ENCODE assay signal across 21 mouse cellular contexts in the genomic region with DNA sequence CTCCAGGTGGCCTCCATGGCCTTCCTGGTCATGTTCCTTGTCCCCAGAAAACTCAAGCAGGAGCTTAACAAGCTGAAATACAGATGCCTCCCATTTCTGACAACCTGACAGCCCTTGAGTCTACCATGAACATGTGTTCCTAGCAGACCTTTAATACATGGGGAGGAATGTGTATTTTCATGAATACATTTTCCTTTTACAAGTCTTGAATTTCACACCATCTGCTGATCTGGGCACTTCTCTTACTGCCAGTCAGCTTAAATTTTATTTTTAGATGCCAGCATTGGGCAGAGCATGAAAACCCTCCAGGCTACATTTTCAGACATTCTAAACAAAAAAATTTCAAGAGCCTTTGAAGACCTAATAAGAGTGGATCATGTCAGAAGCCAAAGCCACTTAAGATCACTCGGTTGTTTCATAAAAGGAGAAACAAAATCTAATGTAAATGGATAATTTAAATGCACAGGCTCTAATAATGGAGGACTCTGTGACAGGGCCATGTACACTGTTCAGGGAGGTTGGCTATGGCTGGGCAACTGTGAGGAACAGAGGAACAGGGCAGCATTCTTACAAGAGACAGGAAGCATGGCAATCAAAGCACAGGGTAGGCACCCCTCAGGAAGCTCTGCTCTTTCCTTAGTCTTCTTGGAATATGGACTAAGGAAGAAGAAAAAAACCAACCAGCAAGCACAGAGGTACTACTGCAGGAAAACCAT.
DNase-seq lines count a peak whose midpoint lies in the region; ATAC-seq lines count a peak whose summit lies in the region.
"Had no signal": no experiment of that assay in that cellular context is flagged by ENCODE, and none has a peak within 500 bp of the region (broad histone marks: within the 10 kb centered on the region; RNA-seq: fewer than 3 reads in every experiment).

No protein-coding gene starts in this region.

- H3K27ac ChIP-seq in forebrain, embryonic 15.5 days (replicated peaks) = peak overlapping the region; percentile 64
- H3K27ac ChIP-seq in forebrain, embryonic 10.5 days = no peak overlapping the region
- H3K27ac ChIP-seq: embryonic facial prominence, embryonic 13.5 days; heart, embryonic 13.5 days; hindbrain, embryonic 12.5 days; liver, embryonic 13.5 days; midbrain, embryonic 12.5 days; neural tube, embryonic 15.5 days; stomach, postnatal 0 days had no signal

- H3K4me3 ChIP-seq in forebrain, embryonic 15.5 days = no peak overlapping the region
- H3K4me3 ChIP-seq in forebrain, embryonic 10.5 days = no peak overlapping the region
- H3K4me3 ChIP-seq: embryonic facial prominence, embryonic 13.5 days; heart, embryonic 13.5 days; hindbrain, embryonic 12.5 days; liver, embryonic 13.5 days; midbrain, embryonic 12.5 days; neural tube, embryonic 15.5 days had no signal

- H3K4me2 ChIP-seq in forebrain, embryonic 15.5 days (replicated peaks) = no peak overlapping the region
- H3K4me2 ChIP-seq: embryonic facial prominence, embryonic 13.5 days; heart, embryonic 13.5 days; hindbrain, embryonic 12.5 days; liver, embryonic 13.5 days; midbrain, embryonic 12.5 days; neural tube, embryonic 15.5 days had no signal

- no peaks in the 10 kb centered on the region for H3K27me3 ChIP-seq in forebrain, embryonic 15.5 days
- H3K27me3 ChIP-seq in forebrain, embryonic 10.5 days (ENCODE audit: poor library complexity, severe bottlenecking) = no peaks in the 10 kb centered on the region
- H3K27me3 ChIP-seq: embryonic facial prominence, embryonic 13.5 days; heart, embryonic 13.5 days; hindbrain, embryonic 12.5 days; liver, embryonic 13.5 days; midbrain, embryonic 12.5 days; neural tube, embryonic 15.5 days had no signal

- H3K36me3 ChIP-seq in forebrain, embryonic 15.5 days = no peaks in the 10 kb centered on the region
- H3K36me3 ChIP-seq in forebrain, embryonic 10.5 days (replicated peaks) = no peaks in the 10 kb centered on the region
- H3K36me3 ChIP-seq: embryonic facial prominence, embryonic 13.5 days; heart, embryonic 13.5 days; hindbrain, embryonic 12.5 days; liver, embryonic 13.5 days; midbrain, embryonic 12.5 days; neural tube, embryonic 15.5 days had no signal

- H3K9ac ChIP-seq in forebrain, embryonic 15.5 days (replicated peaks) = no peak overlapping the region
- H3K9ac ChIP-seq: embryonic facial prominence, embryonic 13.5 days; heart, embryonic 13.5 days; hindbrain, embryonic 12.5 days; liver, embryonic 13.5 days; midbrain, embryonic 12.5 days; neural tube, embryonic 15.5 days had no signal

- no peak for DNase-seq in forebrain, embryonic 10.5 days (ENCODE audit: extremely low spot score, low spot score)
- peak; percentile 39 for DNase-seq in layer of hippocampus, adult 9-11 months
- DNase-seq in layer of hippocampus, adult 11-12 months (ENCODE audit: low spot score) = no peak
- DNase-seq in brain, embryonic 18.5 days (ENCODE audit: low read depth, low spot score) = peak; percentile 37
- DNase-seq in left cerebral cortex, postnatal 25 days (ENCODE audit: low spot score in 2 of 2) = peak; percentile 26 to 85
- DNase-seq in ovary, postnatal 10 days (ENCODE audit: low spot score) = no peak
- DNase-seq: adrenal gland, postnatal 36 days; cerebellum, adult 18-20 months; cerebellum, postnatal 14 days; heart, postnatal 14 days; kidney, postnatal 25 days; liver, embryonic 13.5 days; lung, adult 2 months had no signal

- ATAC-seq in forebrain, embryonic 15.5 days (replicated peaks) = peak; percentile 81
- ATAC-seq: intestine, postnatal 0 days had no signal

- H3K4me1 ChIP-seq in forebrain, embryonic 15.5 days = peaks cover 9% of the 10 kb centered on the region
- no peaks in the 10 kb centered on the region for H3K4me1 ChIP-seq in forebrain, embryonic 10.5 days
- H3K4me1 ChIP-seq: heart, embryonic 13.5 days; hindbrain, embryonic 12.5 days; liver, embryonic 13.5 days; midbrain, embryonic 12.5 days; neural tube, embryonic 15.5 days had no signal

- no peaks in the 10 kb centered on the region for H3K9me3 ChIP-seq in forebrain, embryonic 15.5 days
- H3K9me3 ChIP-seq in forebrain, embryonic 10.5 days = no peaks in the 10 kb centered on the region
- H3K9me3 ChIP-seq: embryonic facial prominence, embryonic 13.5 days; heart, embryonic 13.5 days; hindbrain, embryonic 12.5 days; midbrain, embryonic 12.5 days; neural tube, embryonic 15.5 days had no signal

- 34% methylated on average over 1 of the region's 1 CpGs for whole genome bisulfite sequencing in forebrain, embryonic 15.5 days
- 80% methylated on average over 1 of the region's 1 CpGs for WGBS in forebrain, embryonic 10.5 days

- intact Hi-C loops in left cerebral cortex, postnatal 25 days (cut with DNase I) = loop anchor here (5.0 kb wide), 1 partner anchor 51 kb away; no protein-coding TSS in a partner anchor

Comparison
In these comparisons a context has a peak if more than half of its experiments do, and no peak if none do; other contexts are left out.
1. DNase-seq: peak in layer of hippocampus, adult 9-11 months (single experiment), brain, embryonic 18.5 days (single experiment) and left cerebral cortex, postnatal 25 days (2 of 2); none in forebrain, embryonic 10.5 days (single experiment), layer of hippocampus, adult 11-12 months (single experiment) and ovary, postnatal 10 days (single experiment).